In genomic region chr7:48772060-48772734, GRCm38 (mm10) we compare ENCODE assay signal across 25 mouse cellular contexts.
"Had no signal": no experiment of that assay in that cellular context is flagged by ENCODE, and none has a peak within 500 bp of the region (broad histone marks: within the 10 kb centered on the region; RNA-seq: fewer than 3 reads in every experiment).

No protein-coding gene starts in this region.

- H3K27ac ChIP-seq: heart, embryonic 10.5 days; heart, embryonic 13.5 days; heart, embryonic 15.5 days; hindbrain, embryonic 13.5 days; hindbrain, embryonic 15.5 days; hindbrain, postnatal 0 days; kidney, embryonic 15.5 days; kidney, postnatal 0 days; left cerebral cortex, adult 2 months; limb, embryonic 10.5 days; limb, embryonic 12.5 days; liver, embryonic 13.5 days had no signal

- H3K4me1 ChIP-seq: heart, embryonic 10.5 days; hindbrain, embryonic 13.5 days; hindbrain, embryonic 15.5 days; kidney, embryonic 15.5 days; limb, embryonic 10.5 days; limb, embryonic 12.5 days; liver, embryonic 13.5 days had no signal

- H3K4me2 ChIP-seq: heart, embryonic 13.5 days; heart, embryonic 15.5 days; hindbrain, embryonic 13.5 days; hindbrain, embryonic 15.5 days; kidney, embryonic 15.5 days; limb, embryonic 12.5 days; liver, embryonic 11.5 days; liver, embryonic 13.5 days had no signal

- H3K9me3 ChIP-seq: heart, embryonic 10.5 days; heart, embryonic 13.5 days; heart, embryonic 15.5 days; hindbrain, embryonic 13.5 days; hindbrain, embryonic 15.5 days; kidney, embryonic 15.5 days; limb, embryonic 10.5 days; limb, embryonic 12.5 days; liver, embryonic 13.5 days had no signal

- H3K9ac ChIP-seq: heart, embryonic 13.5 days; heart, embryonic 15.5 days; hindbrain, embryonic 13.5 days; hindbrain, embryonic 15.5 days; kidney, embryonic 15.5 days; limb, embryonic 12.5 days; liver, embryonic 13.5 days had no signal

- DNase-seq: gastrocnemius, postnatal 14 days; gastrocnemius, postnatal 36 days; heart, adult 18-20 months; heart, postnatal 14 days; heart, postnatal 36 days; kidney, adult 11 months; kidney, adult 2 months; kidney, adult 9 months; kidney, postnatal 14 days; kidney, postnatal 36 days; layer of hippocampus, adult 9-11 months; liver; liver, embryonic 13.5 days had no signal

- H3K36me3 ChIP-seq: heart, embryonic 10.5 days; heart, embryonic 13.5 days; heart, embryonic 15.5 days; hindbrain, embryonic 13.5 days; hindbrain, embryonic 15.5 days; kidney, embryonic 15.5 days; limb, embryonic 10.5 days; limb, embryonic 12.5 days; liver, embryonic 13.5 days had no signal

- H3K27me3 ChIP-seq: heart, embryonic 13.5 days; heart, embryonic 15.5 days; hindbrain, embryonic 13.5 days; hindbrain, embryonic 15.5 days; kidney, embryonic 15.5 days; limb, embryonic 12.5 days; liver, embryonic 13.5 days had no signal

- H3K4me3 ChIP-seq: heart, embryonic 10.5 days; heart, embryonic 13.5 days; heart, embryonic 15.5 days; hindbrain, embryonic 13.5 days; hindbrain, embryonic 15.5 days; kidney, embryonic 15.5 days; left cerebral cortex, adult 2 months; limb, embryonic 10.5 days; limb, embryonic 12.5 days; liver, embryonic 13.5 days had no signal

- ATAC-seq: hindbrain, postnatal 0 days had no signal
